Mouse (Mus musculus): ENCODE measurements around the gene Cacnb2.

- TF ChIP-seq CTCF (IDR thresholded peaks at IDR 0.05; ENCODE audit: low read depth, low read length): no peak
- no peak for TF ChIP-seq GATA1 (IDR thresholded peaks at IDR 0.05; ENCODE audit: borderline replicate concordance, low read length)
- TF ChIP-seq TAL1 (conservative IDR thresholded peaks at IDR 0.05; ENCODE audit: low read depth, low read length): no peak
- TF ChIP-seq GATA2 (IDR thresholded peaks at IDR 0.05; ENCODE audit: borderline replicate concordance, low read depth, low read length): no peak
- no peak for TF ChIP-seq POLR2AphosphoS5 (IDR thresholded peaks at IDR 0.05; ENCODE audit: insufficient replicate concordance, low read depth, low read length)
Measured at GRCm38 (mm10) chr2:14719119-14719718, 116.3 kb downstream of the Cacnb2 start.
